ENCODE assay signal across 8 mouse cellular contexts in genomic region chr9:96916076-96916475, GRCm38 (mm10). TPM values are rescaled to one million over a fixed set of nuclear protein-coding genes. Genes with fewer than 3 reads are reported as not detected.
DNase-seq lines count a peak whose midpoint lies in the region; ATAC-seq and TF ChIP-seq lines count a peak whose summit lies in the region.

No protein-coding gene starts in this region.

- H3K27ac ChIP-seq in intestine, postnatal 0 days (ENCODE audit: low read depth, low read length), result no peak overlapping the region
- no peak overlapping the region for H3K27ac ChIP-seq in intestine, embryonic 16.5 days (ENCODE audit: low read length)
- no peak overlapping the region for H3K27ac ChIP-seq in hindbrain, embryonic 16.5 days (ENCODE audit: low read depth, low read length)

- H3K36me3 ChIP-seq in intestine, postnatal 0 days (ENCODE audit: control insufficient read depth, insufficient read depth), result no peaks in the 10 kb centered on the region
- H3K36me3 ChIP-seq in intestine, embryonic 16.5 days (ENCODE audit: control insufficient read depth, insufficient read depth, low read length), result no peaks in the 10 kb centered on the region
- no peaks in the 10 kb centered on the region for H3K36me3 ChIP-seq in hindbrain, embryonic 16.5 days (ENCODE audit: control insufficient read depth, insufficient read depth, low read length)

- H3K4me2 ChIP-seq in intestine, postnatal 0 days (replicated peaks; ENCODE audit: low read depth), result no peak overlapping the region
- H3K4me2 ChIP-seq in intestine, embryonic 16.5 days (ENCODE audit: low read depth, low read length), result no peak overlapping the region
- H3K4me2 ChIP-seq in hindbrain, embryonic 16.5 days (ENCODE audit: low read length), result no peak overlapping the region

- peak; percentile 18 for DNase-seq in cerebellum, adult 9-11 months
- no peak for DNase-seq in cerebellum, adult 11 months
- peak; percentile 17 for DNase-seq in ES-CJ7 (ENCODE audit: low read depth, low spot score)
- DNase-seq in natural killer cell, adult 2 months (ENCODE audit: low spot score in 2 of 2), result no peak
- no peak for DNase-seq in retina, postnatal 1 day

- no peak for TF ChIP-seq CTCF in intestine, postnatal 0 days (IDR thresholded peaks at IDR 0.05; ENCODE audit: low read depth)

- no peak overlapping the region for H3K9ac ChIP-seq in intestine, postnatal 0 days (ENCODE audit: low read depth, low read length)
- H3K9ac ChIP-seq in intestine, embryonic 16.5 days (ENCODE audit: low read depth, low read length), result no peak overlapping the region
- H3K9ac ChIP-seq in hindbrain, embryonic 16.5 days (ENCODE audit: low read depth, low read length), result no peak overlapping the region

- H3K27me3 ChIP-seq in intestine, postnatal 0 days (replicated peaks; ENCODE audit: control insufficient read depth, insufficient read depth, low read length), result no peaks in the 10 kb centered on the region
- H3K27me3 ChIP-seq in intestine, embryonic 16.5 days (replicated peaks; ENCODE audit: control insufficient read depth, insufficient read depth, low read length), result no peaks in the 10 kb centered on the region
- no peaks in the 10 kb centered on the region for H3K27me3 ChIP-seq in hindbrain, embryonic 16.5 days (replicated peaks; ENCODE audit: control insufficient read depth, insufficient read depth, low read length)

- 0 out of 2 replicates have a peak, but pooled peaks cover 4% of the 10 kb centered on the region for H3K9me3 ChIP-seq in intestine, postnatal 0 days (ENCODE audit: control insufficient read depth)
- peaks cover 5% of the 10 kb centered on the region; the same call in 1 of the 2 replicates for H3K9me3 ChIP-seq in intestine, embryonic 16.5 days (ENCODE audit: control insufficient read depth, low read length)
- H3K9me3 ChIP-seq in hindbrain, embryonic 16.5 days (ENCODE audit: control insufficient read depth, low read length), result no peaks in the 10 kb centered on the region

- H3K4me3 ChIP-seq in intestine, postnatal 0 days (ENCODE audit: low read depth, low read length), result no peak overlapping the region
- no peak overlapping the region for H3K4me3 ChIP-seq in intestine, embryonic 16.5 days (ENCODE audit: low read length)
- no peak overlapping the region for H3K4me3 ChIP-seq in hindbrain, embryonic 16.5 days (ENCODE audit: low read length)

- 36% methylated on average over 7 of the region's 7 CpGs for WGBS in intestine, postnatal 0 days
- 40% methylated on average over 7 of the region's 7 CpGs for WGBS in intestine, embryonic 16.5 days
- 56% methylated on average over 7 of the region's 7 CpGs for WGBS in hindbrain, embryonic 16.5 days

- no peaks in the 10 kb centered on the region for H3K4me1 ChIP-seq in intestine, postnatal 0 days (replicated peaks; ENCODE audit: control insufficient read depth, insufficient read depth, low read length)
- H3K4me1 ChIP-seq in intestine, embryonic 16.5 days (ENCODE audit: control insufficient read depth, insufficient read depth, low read length), result no peaks in the 10 kb centered on the region
- no peaks in the 10 kb centered on the region for H3K4me1 ChIP-seq in hindbrain, embryonic 16.5 days (ENCODE audit: control insufficient read depth, insufficient read depth, low read depth, low read length)

- ATAC-seq in intestine, postnatal 0 days, result 0 out of 2 replicates have a peak, but pooled peaks have one; percentile 32
- ATAC-seq in intestine, embryonic 16.5 days, result no peak; the same call in 1 of the 2 replicates
- peak; percentile 34; the same call in 1 of the 2 replicates for ATAC-seq in hindbrain, embryonic 16.5 days

RNA-seq across cellular contexts. Expression of gene Pxylp1, which starts 23.6 kb away (rescaled TPM):
- polyA plus RNA-seq in intestine, postnatal 0 days (2015; fragmentation: Nextera tagmentation; extraction: Ambion mirVana), result 22.7 and 24.1 TPM in 2 replicates
- 35.2 and 38.1 TPM in 2 replicates for polyA plus RNA-seq in intestine, embryonic 16.5 days (2015; fragmentation: Nextera tagmentation; extraction: Ambion mirVana)
- 30.7 and 37.6 TPM in 2 replicates for polyA plus RNA-seq in hindbrain, embryonic 16.5 days (2015; fragmentation: Nextera tagmentation; extraction: Ambion mirVana)

Comparison
In these comparisons a context has a peak if more than half of its experiments do, and no peak if none do; other contexts are left out.
1. DNase-seq: peak in cerebellum, adult 9-11 months (single experiment) and ES-CJ7 (single experiment); none in cerebellum, adult 11 months (single experiment), natural killer cell, adult 2 months (0 of 2) and retina, postnatal 1 day (single experiment).